Mouse (Mus musculus) liver, postnatal 0 days (tissue): ENCODE data around the gene Ehbp1.

Experiments
- CTCF ChIP-seq: sonication (generic); IDR thresholded peaks from 2 replicates; pipeline ENCODE4 v1.5.1; 2016; ENCODE audit warnings: antibody characterized with exemption, low read depth
- EP300 ChIP-seq: IDR thresholded peaks from 2 replicates; pipeline ENCODE4 v1.6.1; 2016; ENCODE audit warnings: antibody characterized with exemption, low read depth, mild to moderate bottlenecking

GRCm38 (mm10) chr11:21994377-21995370 is 347.4 kb downstream of the Ehbp1 start:
- no peak for TF ChIP-seq EP300
- no peak for TF ChIP-seq CTCF
